Mouse (Mus musculus): Measurements from ENCODE around the gene Iqgap3. TPM values are rescaled to one million over a fixed set of nuclear protein-coding genes. Genes with fewer than 3 reads are reported as not detected.

The Iqgap3 gene
- polyA plus RNA-seq, 1 experiment from 2014 or later: 23.8 TPM

DNA sequence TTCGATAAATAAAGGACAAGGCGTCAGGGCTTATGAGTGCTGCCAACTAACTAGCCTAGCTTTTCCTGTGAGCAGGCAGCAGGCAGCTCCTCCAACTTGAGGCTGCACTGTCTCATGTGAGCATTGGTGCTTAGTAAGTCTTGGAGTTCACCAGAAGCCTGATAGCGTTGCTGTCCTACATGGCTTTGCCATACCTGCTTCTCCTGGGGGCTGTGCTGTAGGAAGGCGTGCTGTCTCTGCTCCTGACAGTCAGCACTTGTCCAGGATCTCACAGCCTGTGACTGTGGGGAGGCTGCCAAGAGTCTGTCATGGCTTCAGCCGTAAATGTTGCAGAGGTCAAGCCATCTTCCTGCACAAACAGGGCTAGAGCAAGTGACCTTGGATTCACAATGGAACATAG, 84.3 kb downstream of the Iqgap3 start:
- Histone ChIP-seq H3K9ac (ENCODE audit: low read length) (no peak overlapping the region), H3K4me3 (ENCODE audit: low read depth, low read length) (no peak overlapping the region), H3K27me3 (replicated peaks; ENCODE audit: control insufficient read depth, insufficient read depth, low read length) (no peaks in the 10 kb centered on the region), H3K9me3 (ENCODE audit: control insufficient read depth, low read length) (no peaks in the 10 kb centered on the region), H3K36me3 (ENCODE audit: control insufficient read depth, insufficient read depth, low read length) (peaks cover 98% of the 10 kb centered on the region), H3K4me1 (replicated peaks; ENCODE audit: control insufficient read depth, insufficient read depth, low read length) (no peaks in the 10 kb centered on the region), H3K4me2 (ENCODE audit: low read length) (no peak overlapping the region), H3K27ac (ENCODE audit: low read depth) (no peak overlapping the region)
- DNase-seq (ENCODE audit: low spot score) (no peak), ATAC-seq (replicated peaks; ENCODE audit: low FRiP score, low TSS enrichment, low read depth) (no peak)
- WGBS: 89% methylated on average over 5 of the region's 5 CpGs

DNA sequence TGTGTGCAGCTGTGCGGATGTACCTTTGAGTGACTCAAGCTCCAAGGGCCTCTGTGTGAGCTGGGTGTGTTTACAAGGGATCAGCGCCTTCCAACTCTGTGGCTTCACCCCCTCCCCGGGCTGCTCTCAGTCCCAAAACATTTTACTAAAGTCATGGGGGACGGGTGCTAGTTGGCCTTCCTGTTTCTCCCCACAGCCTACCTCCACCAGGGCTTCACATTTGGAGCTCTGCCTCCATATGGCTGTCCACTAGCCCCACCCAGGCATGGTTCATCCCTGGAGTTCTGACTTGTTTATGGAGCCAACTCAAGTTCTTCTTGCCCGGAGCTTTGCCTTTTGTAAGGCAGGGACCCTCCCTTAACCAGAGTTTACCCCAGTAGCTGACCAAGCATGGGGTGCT, 88.6 kb downstream of the Iqgap3 start:
- Histone ChIP-seq H3K36me3 (ENCODE audit: control insufficient read depth, insufficient read depth, low read length) (peaks cover 83% of the 10 kb centered on the region), H3K4me3 (ENCODE audit: low read depth, low read length) (no peak overlapping the region), H3K9me3 (ENCODE audit: control insufficient read depth, low read length) (no peaks in the 10 kb centered on the region), H3K27ac (ENCODE audit: low read depth) (no peak overlapping the region), H3K9ac (ENCODE audit: low read length) (no peak overlapping the region), H3K27me3 (replicated peaks; ENCODE audit: control insufficient read depth, insufficient read depth, low read length) (no peaks in the 10 kb centered on the region), H3K4me2 (ENCODE audit: low read length) (no peak overlapping the region), H3K4me1 (replicated peaks; ENCODE audit: control insufficient read depth, insufficient read depth, low read length) (no peaks in the 10 kb centered on the region)
- 84% methylated on average over 5 of the region's 5 CpGs for WGBS
- no peak for DNase-seq (ENCODE audit: low spot score)
- no peak for ATAC-seq (replicated peaks; ENCODE audit: low FRiP score, low TSS enrichment, low read depth)

Other genes with a start within 250 kb of the Iqgap3 start
- gene Sh2d2a, start 235.2 kb upstream of the Iqgap3 start, polyA plus RNA-seq (2014; fragmentation: Nextera tagmentation; extraction: Ambion mirVana): 0.16 and 0.28 TPM in 2 replicates
- gene Prcc, start 196.4 kb upstream of the Iqgap3 start, polyA plus RNA-seq (2014; fragmentation: Nextera tagmentation; extraction: Ambion mirVana): 14.3 and 14.7 TPM in 2 replicates
- gene Hdgf, start 175.7 kb upstream of the Iqgap3 start, polyA plus RNA-seq (2014; fragmentation: Nextera tagmentation; extraction: Ambion mirVana): 167 and 246 TPM in 2 replicates
- gene Mrpl24, start 162.5 kb upstream of the Iqgap3 start, polyA plus RNA-seq (2014; fragmentation: Nextera tagmentation; extraction: Ambion mirVana): 73.3 and 74.2 TPM in 2 replicates
- 32.8 and 35.9 TPM in 2 replicates for gene Isg20l2, start 151.7 kb upstream of the Iqgap3 start, polyA plus RNA-seq (2014; fragmentation: Nextera tagmentation; extraction: Ambion mirVana)
- 17.9 and 21.8 TPM in 2 replicates for gene Rrnad1, start 151.3 kb upstream of the Iqgap3 start, polyA plus RNA-seq (2014; fragmentation: Nextera tagmentation; extraction: Ambion mirVana)
- 9.7 and 14.4 TPM in 2 replicates for gene Crabp2, start 133.3 kb upstream of the Iqgap3 start, polyA plus RNA-seq (2014; fragmentation: Nextera tagmentation; extraction: Ambion mirVana)
- gene Nes, start 110.9 kb upstream of the Iqgap3 start, polyA plus RNA-seq (2014; fragmentation: Nextera tagmentation; extraction: Ambion mirVana): 11.9 and 13.4 TPM in 2 replicates
- 0.26 and 0.73 TPM in 2 replicates for gene Bcan, start 81.7 kb upstream of the Iqgap3 start, polyA plus RNA-seq (2014; fragmentation: Nextera tagmentation; extraction: Ambion mirVana)
- gene Hapln2, start 54.4 kb upstream of the Iqgap3 start, polyA plus RNA-seq (2014; fragmentation: Nextera tagmentation; extraction: Ambion mirVana): 0.13 TPM in 1 of 2 replicates, not detected in the other
- gene Gpatch4, start 38.9 kb upstream of the Iqgap3 start, polyA plus RNA-seq (2014; fragmentation: Nextera tagmentation; extraction: Ambion mirVana): 41.1 and 45.5 TPM in 2 replicates
- gene Naxe, start 23.5 kb upstream of the Iqgap3 start, polyA plus RNA-seq (2014; fragmentation: Nextera tagmentation; extraction: Ambion mirVana): 169 and 170 TPM in 2 replicates
- not detected in 2 replicates for gene Ttc24, start 3.7 kb upstream of the Iqgap3 start, polyA plus RNA-seq (2014; fragmentation: Nextera tagmentation; extraction: Ambion mirVana)
- gene Mef2d, start 60.4 kb downstream of the Iqgap3 start, polyA plus RNA-seq (2014; fragmentation: Nextera tagmentation; extraction: Ambion mirVana): 23.4 and 23.8 TPM in 2 replicates
- 0.26 TPM in 1 of 2 replicates, not detected in the other for gene Rhbg, start 172.7 kb downstream of the Iqgap3 start, polyA plus RNA-seq (2014; fragmentation: Nextera tagmentation; extraction: Ambion mirVana)
- gene Gm38392, start 205.2 kb downstream of the Iqgap3 start, polyA plus RNA-seq (2014; fragmentation: Nextera tagmentation; extraction: Ambion mirVana): 0.28 and 0.89 TPM in 2 replicates
- gene Tsacc, start 215.0 kb downstream of the Iqgap3 start, polyA plus RNA-seq (2014; fragmentation: Nextera tagmentation; extraction: Ambion mirVana): 13.3 TPM in 2 replicates
- gene Cct3, start 215.1 kb downstream of the Iqgap3 start, polyA plus RNA-seq (2014; fragmentation: Nextera tagmentation; extraction: Ambion mirVana): 566 and 608 TPM in 2 replicates
- gene Glmp, start 243.1 kb downstream of the Iqgap3 start, polyA plus RNA-seq (2014; fragmentation: Nextera tagmentation; extraction: Ambion mirVana): 140 and 161 TPM in 2 replicates